Comparison of ENCODE assay signal across 8 mouse cellular contexts in the genomic region with DNA sequence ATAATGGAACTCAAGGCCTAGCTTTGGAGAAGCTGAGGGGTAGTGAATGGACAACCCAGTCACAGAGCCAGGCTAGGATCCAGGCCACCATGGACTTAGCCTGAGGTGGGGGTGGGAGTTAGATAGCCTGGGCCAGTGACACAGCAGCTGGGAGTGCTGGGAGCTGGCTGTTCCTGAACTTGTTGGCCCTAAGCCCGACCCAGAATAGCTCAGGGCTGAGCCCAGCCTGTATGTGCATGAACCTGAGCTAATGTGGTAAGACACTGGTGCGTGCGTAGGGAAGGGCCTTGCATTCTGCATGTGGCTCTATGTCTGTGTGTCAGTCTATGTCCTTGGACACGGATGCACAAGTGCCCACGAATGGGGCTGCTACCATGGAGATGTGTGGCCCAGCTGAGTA. TPM values are rescaled to one million over a fixed set of nuclear protein-coding genes. Genes with fewer than 3 reads are reported as not detected.
DNase-seq lines count a peak whose midpoint lies in the region; ATAC-seq lines count a peak whose summit lies in the region.

No protein-coding gene starts in this region.

- intact Hi-C loops in heart, postnatal 10 days (cut with DNase I), result loop anchor here (2.0 kb wide), 1 partner anchor 77 kb away; no protein-coding TSS in a partner anchor
- intact Hi-C loops in left cerebral cortex, postnatal 36 days (cut with DNase I), result no loop called here

- ATAC-seq in erythroid progenitor cell, adult 5-6 weeks (replicated peaks; ENCODE audit: low FRiP score, poor library complexity, severe bottlenecking), result no peak

- peak; percentile 93 to 94 for DNase-seq in cerebellum, postnatal 10 days
- DNase-seq in cerebellum, adult 9-10 months, result no peak
- DNase-seq in ovary, adult 18-20 months (ENCODE audit: low spot score), result peak; percentile 58
- DNase-seq in ovary, postnatal 10 days (ENCODE audit: low spot score), result no peak
- peak; percentile 91 to 94 for DNase-seq in heart, postnatal 10 days
- peak; percentile 53 for DNase-seq in ovary, postnatal 36 days (ENCODE audit: low spot score)
- DNase-seq in left cerebral cortex, postnatal 36 days (ENCODE audit: low spot score in 2 of 2), result no peak

RNA-seq across cellular contexts. Expression of gene Als2cl, which starts 1.8 kb away (rescaled TPM):
- 10 to 100 TPM; 19.6 to 20.4 TPM for total RNA-seq in heart, postnatal 10 days (2021)
- 0.36 TPM in 1 of 2 replicates, not detected in the other for total RNA-seq in erythroid progenitor cell, adult 5-6 weeks (2015; ENCODE audit: low replicate concordance)
- 0.26 TPM in 1 of 2 replicates, not detected in the other for total RNA-seq in erythroid progenitor cell, adult 5-6 weeks (2017; ENCODE audit: low replicate concordance)
- 10 to 100 TPM in 1 of 2 experiments, 1 to 10 TPM in 1; 6.9 to 13.7 TPM for total RNA-seq in left cerebral cortex, postnatal 36 days (2021)

RNA-seq across cellular contexts. Expression of gene Tmie, which starts 2.0 kb away (rescaled TPM):
- total RNA-seq in heart, postnatal 10 days (2021), result under 1 TPM; 0.69 to 0.74 TPM
- not detected in 2 replicates for total RNA-seq in erythroid progenitor cell, adult 5-6 weeks (2015; ENCODE audit: low replicate concordance)
- total RNA-seq in erythroid progenitor cell, adult 5-6 weeks (2017; ENCODE audit: low replicate concordance), result not detected in 2 replicates
- 1 to 10 TPM; 2.8 to 3.7 TPM for total RNA-seq in left cerebral cortex, postnatal 36 days (2021)

RNA-seq across cellular contexts. Expression of gene Prss50, which starts 20.1 kb away (rescaled TPM):
- total RNA-seq in heart, postnatal 10 days (2021), result not detected
- not detected in 2 replicates for total RNA-seq in erythroid progenitor cell, adult 5-6 weeks (2015; ENCODE audit: low replicate concordance)
- not detected in 2 replicates for total RNA-seq in erythroid progenitor cell, adult 5-6 weeks (2017; ENCODE audit: low replicate concordance)
- total RNA-seq in left cerebral cortex, postnatal 36 days (2021), result under 1 TPM; 0.48 to 0.72 TPM

RNA-seq across cellular contexts. Expression of gene Prss46, which starts 33.6 kb away (rescaled TPM):
- total RNA-seq in heart, postnatal 10 days (2021), result not detected
- total RNA-seq in erythroid progenitor cell, adult 5-6 weeks (2015; ENCODE audit: low replicate concordance), result not detected in 2 replicates
- not detected in 2 replicates for total RNA-seq in erythroid progenitor cell, adult 5-6 weeks (2017; ENCODE audit: low replicate concordance)
- total RNA-seq in left cerebral cortex, postnatal 36 days (2021), result not detected

RNA-seq across cellular contexts. Expression of gene Fam240a, which starts 38.8 kb away (rescaled TPM):
- not detected for total RNA-seq in heart, postnatal 10 days (2021)
- not detected in 2 replicates for total RNA-seq in erythroid progenitor cell, adult 5-6 weeks (2015; ENCODE audit: low replicate concordance)
- total RNA-seq in erythroid progenitor cell, adult 5-6 weeks (2017; ENCODE audit: low replicate concordance), result not detected in 2 replicates
- total RNA-seq in left cerebral cortex, postnatal 36 days (2021), result not detected

Comparison
In these comparisons a context has a peak if more than half of its experiments do, and no peak if none do; other contexts are left out.
1. DNase-seq: peak in cerebellum, postnatal 10 days (2 of 2), ovary, adult 18-20 months (single experiment), heart, postnatal 10 days (2 of 2) and ovary, postnatal 36 days (single experiment); none in cerebellum, adult 9-10 months (single experiment), ovary, postnatal 10 days (single experiment) and left cerebral cortex, postnatal 36 days (0 of 2).
2. RNA of gene Als2cl, which starts 1.8 kb away (total RNA-seq): 19.6 to 20.4 TPM in heart, postnatal 10 days and 6.9 to 13.7 TPM in left cerebral cortex, postnatal 36 days; 0.26 to 0.36 TPM in erythroid progenitor cell, adult 5-6 weeks; every median in the first group is over 4 times any median in the second.